Mouse (Mus musculus) hindbrain, embryonic 11.5 days (tissue): ENCODE data around the gene Olfr707. TPM values are rescaled to one million over a fixed set of nuclear protein-coding genes. Genes with fewer than 3 reads are reported as not detected.
"Not testable (repeated sequence)": the region's sequence is repeated elsewhere in the genome, so short reads cannot be mapped to it uniquely, and the experiment has no call there.

Source experiments
- ATAC-seq: fragments of 200-750 bp; cut with Nextera tagmentation; 2 replicates; pipeline ENCODE4 v1.8.0; 2017; ENCODE audit warnings: mild to moderate bottlenecking, moderate TSS enrichment, moderate library complexity; ENCODE audit not compliant: low FRiP score
- DNase-seq: peaks from one replicate; pipeline ENCODE4 v3.0.0-alpha.2; 2015; ENCODE audit warnings: low spot score
- H3K27ac ChIP-seq: fragments of 300-500 bp; sonication (generic); 2 replicates; pipeline ENCODE4 v1.5.1; 2014; ENCODE audit warnings: mild to moderate bottlenecking, low read depth, low read length
- H3K27me3 ChIP-seq: fragments of 300-500 bp; sonication (generic); 2 replicates; pipeline ENCODE4 v1.6.1; 2014; ENCODE audit warnings: mild to moderate bottlenecking, low read length, moderate library complexity, mixed read lengths; ENCODE audit not compliant: control insufficient read depth, insufficient read depth
- H3K36me3 ChIP-seq: fragments of 300-500 bp; sonication (generic); 2 replicates; pipeline ENCODE4 v1.6.1; 2014; ENCODE audit warnings: mild to moderate bottlenecking, low read length, moderate library complexity, mixed read lengths; ENCODE audit not compliant: control insufficient read depth, insufficient read depth
- H3K4me1 ChIP-seq: fragments of 300-500 bp; sonication (generic); replicated peaks from 2 replicates; pipeline ENCODE4 v1.6.1; 2014; ENCODE audit warnings: low read length, mixed read lengths; ENCODE audit not compliant: control insufficient read depth, insufficient read depth
- H3K4me2 ChIP-seq: fragments of 300-500 bp; sonication (generic); replicated peaks from 2 replicates; pipeline ENCODE4 v1.6.1; 2014; ENCODE audit warnings: mild to moderate bottlenecking, low read depth, low read length
- H3K4me3 ChIP-seq: fragments of 300-500 bp; sonication (generic); 2 replicates; pipeline ENCODE4 v1.5.1; 2014; ENCODE audit warnings: low read depth, low read length
- H3K9ac ChIP-seq: fragments of 300-500 bp; sonication (generic); 2 replicates; pipeline ENCODE4 v1.6.1; 2014; ENCODE audit warnings: low read depth, low read length
- H3K9me3 ChIP-seq: fragments of 300-500 bp; sonication (generic); 2 replicates; pipeline ENCODE4 v1.6.1; 2016; ENCODE audit warnings: low read length; ENCODE audit not compliant: control insufficient read depth
- WGBS: fragments of 180-500 bp; shearing (Covaris S2); extraction: QIAGEN DNeasy Blood & Tissue Kit; methylation state at CpG from one replicate; pipeline ENCODE4 v1.1.7; 2014; 5-methylcytosine and 5-hydroxymethylcytosine counted together
- polyA plus RNA-seq: library from polyadenylated mRNA; unstranded; fragments of >200 nt; fragmentation: Nextera tagmentation; extraction: Ambion mirVana; gene quantifications from 2 replicates; pipeline ENCODE4 v1.2.1, GENCODE M21; 2014

The Olfr707 gene
- polyA plus RNA-seq = not detected in 2 replicates

GRCm38 (mm10) chr7:106901141-106901540 is at the start of gene Olfr707:
Olfr707 (minus strand) TSS chr7:106901241.
- H3K27me3 ChIP-seq, ATAC-seq, H3K36me3 ChIP-seq, H3K4me1 ChIP-seq, H3K4me2 ChIP-seq, H3K27ac ChIP-seq, DNase-seq, H3K4me3 ChIP-seq, H3K9ac ChIP-seq, H3K9me3 ChIP-seq: not testable (repeated sequence)
- WGBS = 86% methylated on average over 3 of the region's 3 CpGs

- DNase-seq (no peak), ATAC-seq (no peak)
- Histone ChIP-seq H3K4me1 (no peaks in the 10 kb centered on the region), H3K4me3 (no peak within 1 kb of the TSS), H3K27ac (no peak within 1 kb of the TSS), H3K9ac (no peak within 1 kb of the TSS), H3K36me3 (no peaks in the 10 kb centered on the region), H3K9me3 (no peaks in the 10 kb centered on the region), H3K27me3 (no peaks in the 10 kb centered on the region), H3K4me2 (no peak within 1 kb of the TSS)
- whole genome bisulfite sequencing = 79% methylated on average over 3 of the region's 3 CpGs
These were observed 47.2 kb upstream of the Olfr707 start, which contains the start of gene Olfr710 for GRCm38 (mm10) chr7:106948212-106948611. Olfr710 (minus strand) TSS chr7:106948312.

DNA sequence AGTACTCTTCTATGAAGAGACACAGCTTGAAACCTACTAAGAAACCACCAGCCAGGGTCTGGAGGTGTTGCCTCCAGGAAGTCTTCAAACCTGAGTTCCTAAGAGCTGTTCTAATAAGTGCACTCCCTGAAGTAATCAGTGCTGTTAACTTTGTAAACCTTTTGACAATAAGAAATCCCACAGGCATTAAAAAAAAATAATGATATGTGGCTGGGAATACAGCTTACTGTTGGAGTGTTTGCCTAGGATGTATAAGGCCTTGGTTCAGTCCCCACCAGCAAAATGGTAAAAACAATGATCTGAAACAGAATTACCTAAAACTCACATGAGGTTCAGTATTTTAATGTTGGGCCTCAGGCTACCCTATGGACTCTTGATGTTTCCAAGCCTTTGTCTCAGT is 31.1 kb upstream of the Olfr707 start, which contains the start of gene Olfr709-ps1:
TSS of gene Olfr709-ps1 (minus strand) at position 101 of the 400 bp plus-strand sequence.
- Histone ChIP-seq H3K4me2 (no peak within 1 kb of the TSS), H3K4me3 (no peak within 1 kb of the TSS), H3K27ac (no peak within 1 kb of the TSS), H3K9me3 (no peaks in the 10 kb centered on the region), H3K27me3 (no peaks in the 10 kb centered on the region), H3K9ac (no peak within 1 kb of the TSS), H3K36me3 (no peaks in the 10 kb centered on the region), H3K4me1 (no peaks in the 10 kb centered on the region)
- ATAC-seq = no peak
- DNase-seq = no peak

- not testable (repeated sequence) for H3K9ac ChIP-seq, H3K4me2 ChIP-seq, DNase-seq, ATAC-seq, H3K27me3 ChIP-seq, H3K4me3 ChIP-seq, H3K9me3 ChIP-seq, H3K4me1 ChIP-seq, H3K27ac ChIP-seq, H3K36me3 ChIP-seq
- WGBS = 93% methylated on average over 2 of the region's 7 CpGs
These were observed 19.9 kb upstream of the Olfr707 start for GRCm38 (mm10) chr7:106920961-106921360.

DNA sequence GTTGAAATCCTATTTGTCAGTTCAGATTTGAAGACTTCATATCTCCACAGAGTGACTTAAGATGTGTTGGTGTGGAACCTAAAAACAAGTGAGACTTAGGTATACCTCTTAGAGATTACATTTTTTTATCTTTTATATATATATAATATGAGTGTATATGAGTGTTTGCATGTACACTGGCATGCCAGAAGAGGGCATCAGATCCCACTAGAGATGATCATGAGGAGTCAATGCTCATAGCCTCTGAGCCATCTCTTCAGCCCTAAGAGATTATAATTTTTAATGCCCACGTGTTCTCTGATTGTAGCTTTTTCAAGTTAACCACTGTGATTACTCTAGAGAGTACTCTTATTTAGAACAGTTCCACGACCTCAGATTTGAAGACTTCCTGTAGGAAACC is 6.6 kb upstream of the Olfr707 start, which contains the start of gene Olfr1532-ps1:
TSS of gene Olfr1532-ps1 (plus strand) at position 326 of the 400 bp plus-strand sequence.
- DNase-seq (no peak), ATAC-seq (no peak)
- Histone ChIP-seq H3K27ac (no peak within 1 kb of the TSS), H3K36me3 (no peaks in the 10 kb centered on the region), H3K4me1 (no peaks in the 10 kb centered on the region), H3K4me3 (no peak within 1 kb of the TSS), H3K27me3 (no peaks in the 10 kb centered on the region), H3K9me3 (no peaks in the 10 kb centered on the region), H3K9ac (no peak within 1 kb of the TSS), H3K4me2 (no peak within 1 kb of the TSS)
- 66% methylated on average over 2 of the region's 2 CpGs for WGBS

DNA sequence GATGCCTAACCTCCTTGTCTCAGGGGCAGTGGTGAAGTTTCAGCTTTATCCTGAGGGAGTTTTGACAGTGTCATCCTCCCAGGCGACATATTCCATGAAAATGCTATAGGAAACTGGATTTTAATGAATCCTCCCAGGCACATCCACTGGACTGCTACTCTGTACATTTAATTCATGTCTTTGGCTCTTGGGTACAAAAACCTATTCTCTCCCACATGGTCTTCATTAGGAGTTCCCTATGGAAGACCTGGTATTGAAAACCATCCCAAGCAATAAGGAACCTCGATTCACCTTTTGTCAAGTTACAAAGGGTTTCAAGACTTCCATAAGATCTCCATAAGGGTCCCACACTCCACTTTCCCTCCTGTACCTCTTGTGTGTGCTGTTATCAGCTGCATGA is 13.0 kb downstream of the Olfr707 start, which contains the start of gene Olfr706:
TSS of gene Olfr706 (minus strand) at position 101 of the 400 bp plus-strand sequence.
- no peak for ATAC-seq
- WGBS = 88% methylated on average over 2 of the region's 2 CpGs
- no peak within 1 kb of the TSS for H3K4me3 ChIP-seq

GRCm38 (mm10) chr7:106876791-106877190 is 24.2 kb downstream of the Olfr707 start, which contains the start of gene Olfr705:
Olfr705 (minus strand) TSS chr7:106876891.
- H3K4me1 ChIP-seq = no peaks in the 10 kb centered on the region
- H3K36me3 ChIP-seq = no peaks in the 10 kb centered on the region
- no peaks in the 10 kb centered on the region for H3K9me3 ChIP-seq
- no peak within 1 kb of the TSS for H3K9ac ChIP-seq
- 89% methylated on average over 3 of the region's 3 CpGs for WGBS
- H3K27ac ChIP-seq = no peak within 1 kb of the TSS
- DNase-seq (no peak), ATAC-seq (no peak)
- H3K27me3 ChIP-seq = no peaks in the 10 kb centered on the region
- no peak within 1 kb of the TSS for H3K4me2 ChIP-seq
- H3K4me3 ChIP-seq = no peak within 1 kb of the TSS

More for the DNA sequence above, 13.0 kb downstream of the Olfr707 start, which contains the start of gene Olfr706:
- Histone ChIP-seq H3K4me2 (no peak within 1 kb of the TSS), H3K4me1 (no peaks in the 10 kb centered on the region), H3K9me3 (no peaks in the 10 kb centered on the region), H3K9ac (no peak within 1 kb of the TSS), H3K36me3 (no peaks in the 10 kb centered on the region), H3K27ac (no peak within 1 kb of the TSS), H3K27me3 (no peaks in the 10 kb centered on the region)
- no peak for DNase-seq

- H3K9ac ChIP-seq = no peak within 1 kb of the TSS
- H3K4me3 ChIP-seq = no peak within 1 kb of the TSS
- H3K36me3 ChIP-seq = no peaks in the 10 kb centered on the region
- DNase-seq (no peak), ATAC-seq (no peak)
- H3K4me2 ChIP-seq = no peak within 1 kb of the TSS
- H3K9me3 ChIP-seq = no peaks in the 10 kb centered on the region
- H3K27me3 ChIP-seq = no peaks in the 10 kb centered on the region
- H3K4me1 ChIP-seq = no peaks in the 10 kb centered on the region
- H3K27ac ChIP-seq = no peak within 1 kb of the TSS
These were observed 38.2 kb downstream of the Olfr707 start, which contains the start of gene Olfr704 for GRCm38 (mm10) chr7:106862885-106863284. Olfr704 (plus strand) TSS chr7:106863185.

DNA sequence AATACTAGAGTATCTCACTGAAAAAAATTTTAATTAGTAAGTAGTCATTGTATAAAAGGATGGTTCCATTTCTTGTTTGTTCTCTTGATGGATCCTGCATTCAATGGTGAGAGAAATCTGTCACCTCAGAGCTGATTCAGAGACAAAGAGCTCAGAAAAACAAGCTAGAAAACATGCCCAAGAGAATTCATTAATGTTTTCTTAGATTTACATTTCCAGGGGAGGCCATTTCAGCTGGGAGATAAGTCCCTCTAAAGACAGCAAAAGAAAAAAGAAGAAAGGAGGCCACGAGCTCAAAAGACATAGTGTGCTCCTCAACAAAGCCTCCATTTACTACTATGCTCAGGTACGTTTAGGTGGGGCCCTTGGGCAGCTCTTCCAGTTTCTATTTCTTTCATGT is 58.0 kb downstream of the Olfr707 start, which contains the start of gene Olfr703:
TSS of gene Olfr703 (plus strand) at position 301 of the 400 bp plus-strand sequence.
- no peak for ATAC-seq
- WGBS = 55% methylated on average over 2 of the region's 2 CpGs
- Histone ChIP-seq H3K4me1 (no peaks in the 10 kb centered on the region), H3K9ac (no peak within 1 kb of the TSS), H3K27me3 (no peaks in the 10 kb centered on the region), H3K27ac (no peak within 1 kb of the TSS), H3K4me3 (no peak within 1 kb of the TSS), H3K4me2 (no peak within 1 kb of the TSS), H3K9me3 (no peaks in the 10 kb centered on the region), H3K36me3 (no peaks in the 10 kb centered on the region)
- DNase-seq = no peak
